8 mouse cellular contexts compared by ENCODE assay signal in the genomic region with DNA sequence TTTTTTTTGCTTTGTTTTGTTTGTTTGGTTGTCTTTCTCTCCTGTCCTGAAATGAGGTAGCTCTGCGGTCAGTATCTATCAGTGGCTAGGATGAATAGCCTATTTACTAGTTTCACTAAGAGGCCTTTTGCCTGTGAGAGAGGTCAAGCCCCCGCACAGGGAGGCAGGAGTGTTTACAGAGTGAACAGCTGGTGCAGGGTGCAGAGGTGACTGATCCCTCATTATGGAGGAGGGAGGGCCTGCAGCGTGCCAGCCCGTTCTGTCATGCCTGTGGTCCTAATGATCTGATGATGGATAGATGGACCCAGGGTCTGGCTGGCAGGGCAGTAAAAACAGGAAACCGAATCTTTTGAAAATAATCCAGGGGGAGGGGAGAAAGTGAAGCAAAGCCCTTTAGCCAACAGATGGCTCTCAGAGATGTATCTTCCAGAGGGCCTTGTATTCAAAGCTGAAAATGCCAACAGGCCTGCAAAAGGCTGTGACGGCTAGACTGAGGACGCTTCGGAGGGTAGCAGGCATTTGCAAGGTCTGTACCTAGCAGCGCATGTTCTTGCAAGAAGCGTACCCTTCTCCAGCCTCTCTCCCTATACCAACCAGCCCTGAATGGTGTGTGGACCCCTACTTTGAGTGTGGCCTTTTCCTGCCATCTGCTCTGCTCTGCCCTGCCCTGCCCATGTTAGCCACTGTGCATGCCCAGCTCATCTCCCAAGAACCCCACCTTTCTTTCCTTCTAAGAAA. TPM values are rescaled to one million over a fixed set of nuclear protein-coding genes. Genes with fewer than 3 reads are reported as not detected.
DNase-seq lines count a peak whose midpoint lies in the region; ATAC-seq and TF ChIP-seq lines count a peak whose summit lies in the region.

No protein-coding gene starts in this region.

- no peak overlapping the region for H3K4me3 ChIP-seq in neural tube, embryonic 15.5 days (replicated peaks)
- H3K4me3 ChIP-seq in hindbrain, embryonic 10.5 days = no peak overlapping the region
- no peak overlapping the region for H3K4me3 ChIP-seq in liver, postnatal 0 days (ENCODE audit: low read depth, low read length)

- no peak overlapping the region for H3K4me2 ChIP-seq in neural tube, embryonic 15.5 days
- H3K4me2 ChIP-seq in liver, postnatal 0 days (ENCODE audit: low read depth, low read length) = no peak overlapping the region

- TF ChIP-seq EP300 in liver, postnatal 0 days (IDR thresholded peaks at IDR 0.05; ENCODE audit: low read depth) = no peak

- peaks cover 58% of the 10 kb centered on the region for H3K4me1 ChIP-seq in neural tube, embryonic 15.5 days
- peaks cover 69% of the 10 kb centered on the region for H3K4me1 ChIP-seq in hindbrain, embryonic 10.5 days (replicated peaks)
- peaks cover 24% of the 10 kb centered on the region for H3K4me1 ChIP-seq in liver, postnatal 0 days (ENCODE audit: insufficient read depth)

- no peak overlapping the region for H3K27ac ChIP-seq in neural tube, embryonic 15.5 days (replicated peaks)
- peak overlapping the region; percentile 54 for H3K27ac ChIP-seq in hindbrain, embryonic 10.5 days
- 0 out of 2 replicates have a peak overlapping the region, but pooled peaks have one; percentile 30 for H3K27ac ChIP-seq in liver, postnatal 0 days (ENCODE audit: low read depth)

- no peaks in the 10 kb centered on the region for H3K9me3 ChIP-seq in neural tube, embryonic 15.5 days (replicated peaks)
- no peaks in the 10 kb centered on the region for H3K9me3 ChIP-seq in hindbrain, embryonic 10.5 days
- H3K9me3 ChIP-seq in liver, postnatal 0 days (ENCODE audit: low read length) = no peaks in the 10 kb centered on the region

- TF ChIP-seq CTCF in liver, postnatal 0 days (IDR thresholded peaks at IDR 0.05; ENCODE audit: low read depth) = no peak

- no peak overlapping the region for H3K9ac ChIP-seq in neural tube, embryonic 15.5 days (replicated peaks)
- H3K9ac ChIP-seq in liver, postnatal 0 days (replicated peaks) = no peak overlapping the region

- no peaks in the 10 kb centered on the region for H3K27me3 ChIP-seq in neural tube, embryonic 15.5 days (replicated peaks)
- H3K27me3 ChIP-seq in hindbrain, embryonic 10.5 days (ENCODE audit: insufficient read depth, poor library complexity, severe bottlenecking) = peaks cover 73% of the 10 kb centered on the region
- H3K27me3 ChIP-seq in liver, postnatal 0 days (ENCODE audit: insufficient read depth, low read length) = no peaks in the 10 kb centered on the region

- no peak for ATAC-seq in neural tube, embryonic 15.5 days (ENCODE audit: low FRiP score)
- peak; percentile 70 for ATAC-seq in liver, postnatal 0 days

- peak; percentile 81 for DNase-seq in neural tube, embryonic 10.5 days (ENCODE audit: extremely low spot score, low spot score)
- peak; percentile 88 for DNase-seq in hindbrain, embryonic 10.5 days (ENCODE audit: low spot score)
- DNase-seq in liver, postnatal 0 days = peak; percentile 35
- DNase-seq in yolk sac, embryonic 10.5 days (ENCODE audit: low spot score) = peak; percentile 80
- no peak for DNase-seq in urinary bladder, postnatal 10 days (ENCODE audit: low spot score)
- no peak for DNase-seq in cerebellum, adult 18-20 months
- DNase-seq in adrenal gland, postnatal 25 days = no peak

- H3K36me3 ChIP-seq in neural tube, embryonic 15.5 days = no peaks in the 10 kb centered on the region
- H3K36me3 ChIP-seq in hindbrain, embryonic 10.5 days = no peaks in the 10 kb centered on the region
- no peaks in the 10 kb centered on the region for H3K36me3 ChIP-seq in liver, postnatal 0 days (replicated peaks; ENCODE audit: insufficient read depth, low read length)

- WGBS in neural tube, embryonic 15.5 days = 28% methylated on average over 10 of the region's 10 CpGs
- WGBS in hindbrain, embryonic 10.5 days = 23% methylated on average over 10 of the region's 10 CpGs
- WGBS in liver, postnatal 0 days (ENCODE audit: insufficient replicate concordance) = 49% methylated on average over 10 of the region's 10 CpGs

RNA-seq across cellular contexts. Expression of a gene that starts 38.2 kb away (rescaled TPM):
- 13.9 and 15.6 TPM in 2 replicates for polyA plus RNA-seq in neural tube, embryonic 15.5 days (2015; fragmentation: Nextera tagmentation; extraction: Ambion mirVana)
- polyA plus RNA-seq in hindbrain, embryonic 10.5 days (2016; fragmentation: Nextera tagmentation; extraction: Ambion mirVana) = 6.6 and 7.8 TPM in 2 replicates
- 3.4 and 3.6 TPM in 2 replicates for polyA plus RNA-seq in liver, postnatal 0 days (2015; fragmentation: Nextera tagmentation; extraction: Ambion mirVana)
- 31.3 and 41.0 TPM in 2 replicates for total RNA-seq in adrenal gland, postnatal 25 days (2021)

Comparison
In these comparisons a context has a peak if more than half of its experiments do, and no peak if none do; other contexts are left out.
1. DNase-seq: peak in neural tube, embryonic 10.5 days (single experiment), hindbrain, embryonic 10.5 days (single experiment), liver, postnatal 0 days (single experiment) and yolk sac, embryonic 10.5 days (single experiment); none in urinary bladder, postnatal 10 days (single experiment), cerebellum, adult 18-20 months (0 of 2) and adrenal gland, postnatal 25 days (single experiment).